Mouse (Mus musculus) hindlimb bud, embryonic 11.5 days (tissue): ENCODE measurements at regions not wholly inside any gene's neighbourhood (a gene's known extent, or its start where the extent isn't known, plus 50 kb on each side); places are given as distances from the start of the nearest gene placed in this dataset.

ENCODE experiments used
- DNase-seq: peaks from one replicate; pipeline ENCODE4 v3.0.0-alpha.2; 2012; ENCODE audit warnings: low read depth, low spot score; ENCODE audit errors: extremely low spot score

DNA sequence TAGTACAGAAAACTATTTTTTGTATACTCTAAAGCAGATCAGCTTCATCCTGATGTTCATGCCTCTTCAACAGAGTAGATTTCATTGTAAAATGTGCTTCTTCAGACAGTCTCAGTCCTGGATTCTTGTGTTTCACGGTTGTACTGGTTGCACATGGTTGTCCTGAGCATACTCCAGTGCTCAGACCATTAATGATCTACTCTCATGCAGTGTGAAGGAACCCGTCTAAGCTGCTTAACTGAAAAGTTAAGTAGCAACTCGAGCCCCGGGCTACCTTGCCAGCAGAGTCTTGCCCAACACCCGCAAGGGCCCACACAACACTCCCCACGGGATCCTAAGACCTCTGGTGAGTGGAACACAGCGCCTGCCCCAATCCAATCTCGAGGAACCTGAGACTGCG is 380.3 kb upstream of the Fbxo33 start:
- DNase-seq = no peak

DNA sequence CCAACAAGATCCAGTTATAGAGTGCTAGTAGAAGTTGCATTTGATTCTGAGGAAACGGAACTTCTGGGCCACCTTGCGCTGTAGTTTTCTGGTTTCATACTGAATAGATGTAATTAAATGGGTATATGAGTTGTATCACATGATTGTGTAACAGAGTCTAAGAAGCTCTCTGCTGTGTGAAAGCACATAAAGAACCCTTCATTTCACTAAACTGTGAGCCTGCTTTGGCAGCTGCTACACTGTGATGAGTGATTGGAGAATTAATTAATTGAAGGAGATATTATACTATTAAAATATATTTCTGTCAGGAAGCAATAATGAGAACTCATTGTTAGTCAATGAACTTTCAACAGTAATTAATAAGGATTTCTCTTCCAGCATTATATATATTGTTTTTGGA is 369.8 kb upstream of the Fbxo33 start:
- DNase-seq = no peak

DNA sequence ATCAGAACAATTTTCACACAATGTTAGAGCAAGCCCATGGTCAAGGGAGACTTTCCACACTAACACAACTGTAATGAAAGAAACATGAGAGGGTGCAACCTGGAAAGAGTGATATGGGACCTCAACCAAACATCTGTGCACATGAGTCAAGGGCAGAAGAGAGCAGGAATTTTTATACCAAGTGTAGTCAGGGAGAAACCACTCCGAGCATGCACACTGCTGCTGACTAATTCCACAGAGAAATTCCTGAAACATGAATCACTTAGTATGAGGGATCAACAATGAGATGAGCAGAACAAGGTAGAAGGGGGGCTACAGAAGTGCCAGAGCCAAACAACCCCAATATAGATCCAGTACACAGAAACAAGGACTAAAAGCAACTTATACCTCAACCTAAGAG is 363.1 kb upstream of the Fbxo33 start:
- DNase-seq = no peak

DNA sequence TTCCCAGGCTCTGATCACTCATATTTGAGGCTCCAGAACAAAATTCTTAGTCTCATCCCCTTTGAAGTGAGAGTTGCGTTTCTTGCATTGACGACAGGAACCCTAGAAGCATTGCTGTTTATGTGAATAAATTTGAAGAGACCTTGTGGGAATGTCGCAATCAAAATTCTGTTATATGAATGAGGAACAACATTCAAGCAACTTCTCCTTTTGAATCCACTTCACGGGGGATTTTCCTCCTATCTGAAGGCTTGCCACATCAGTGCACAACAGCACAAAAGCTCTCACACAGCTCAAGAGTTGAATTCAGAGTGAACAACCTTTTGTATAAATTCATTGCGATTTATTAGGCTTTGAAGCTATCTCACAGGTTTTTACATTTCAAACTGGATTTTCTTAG is 360.2 kb upstream of the Fbxo33 start:
- no peak for DNase-seq

DNA sequence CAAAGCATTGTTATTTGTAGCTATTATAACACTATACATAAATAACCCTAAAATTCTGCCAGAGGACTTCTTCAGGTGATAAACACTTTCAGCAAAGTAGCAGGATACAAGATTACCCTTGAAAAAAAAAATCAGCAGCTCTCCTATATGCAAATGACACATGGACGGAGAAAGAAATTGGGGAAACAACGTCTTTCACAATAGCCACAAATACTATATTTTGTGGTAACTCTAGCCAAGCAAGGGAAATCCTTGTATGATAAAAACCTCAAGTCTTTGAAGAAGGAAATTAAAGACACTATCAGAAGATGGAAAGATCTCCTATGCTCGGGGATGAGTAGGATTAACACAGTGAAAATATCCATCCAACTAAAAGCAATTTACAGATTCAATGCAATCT is 344.4 kb upstream of the Fbxo33 start:
- DNase-seq = no peak

DNA sequence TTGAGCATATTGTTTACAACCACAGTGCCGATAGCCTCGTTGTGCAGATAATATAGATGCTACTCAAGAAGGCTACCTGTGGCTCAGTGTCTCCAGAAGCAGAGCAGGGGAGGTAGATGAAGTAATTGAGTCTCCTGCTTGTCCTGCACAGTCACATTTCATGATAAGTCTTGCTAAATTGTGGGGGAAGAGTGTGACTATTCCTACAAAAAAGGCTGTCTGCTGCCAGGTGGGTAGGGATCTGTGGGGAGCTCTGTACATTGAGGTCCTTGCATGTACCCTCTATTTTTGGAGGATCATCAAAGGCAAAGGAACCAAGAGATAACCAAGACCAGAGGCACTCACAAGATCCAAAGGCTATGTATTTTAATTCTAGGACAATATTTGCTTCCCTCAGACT is 320.3 kb upstream of the Fbxo33 start:
- no peak for DNase-seq

DNA sequence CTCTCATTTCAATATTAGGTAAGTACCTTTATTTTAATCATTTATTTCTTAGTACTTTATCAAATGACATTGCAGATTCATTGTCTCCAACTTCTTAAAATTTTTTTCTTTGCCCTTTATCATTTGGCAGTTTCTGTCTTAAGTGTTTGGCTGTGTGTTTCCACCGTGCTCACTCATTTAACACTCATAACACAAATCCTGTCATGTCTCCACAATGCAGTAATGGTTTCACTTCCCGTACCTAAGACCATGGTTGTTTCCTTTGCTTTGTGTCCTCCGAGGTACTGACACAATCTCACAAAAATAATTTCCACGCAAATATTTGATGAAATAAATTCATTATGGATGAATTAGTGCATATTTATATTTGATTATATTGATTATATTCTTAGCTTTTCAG is 311.0 kb upstream of the Fbxo33 start:
- DNase-seq = no peak

DNA sequence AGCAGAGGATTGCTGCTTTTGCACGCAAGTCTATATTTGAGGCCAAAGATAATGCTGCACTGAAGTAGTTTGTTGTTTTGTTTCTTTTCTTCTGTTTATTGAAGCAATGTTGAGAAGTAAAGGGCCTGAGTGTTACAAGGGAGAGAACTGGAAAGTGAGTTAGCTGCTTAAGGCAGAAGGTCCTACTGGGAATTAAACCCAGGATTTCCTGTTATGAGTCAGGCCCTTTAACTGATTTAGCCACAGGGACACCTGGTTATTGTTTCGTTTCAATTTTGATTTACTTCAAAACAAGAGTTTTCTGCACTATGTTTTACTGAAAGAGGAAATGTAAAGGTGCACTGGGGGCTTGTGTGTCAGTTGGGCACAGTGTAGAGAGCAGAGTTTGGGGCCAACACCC is 303.8 kb upstream of the Fbxo33 start:
- no peak for DNase-seq

DNA sequence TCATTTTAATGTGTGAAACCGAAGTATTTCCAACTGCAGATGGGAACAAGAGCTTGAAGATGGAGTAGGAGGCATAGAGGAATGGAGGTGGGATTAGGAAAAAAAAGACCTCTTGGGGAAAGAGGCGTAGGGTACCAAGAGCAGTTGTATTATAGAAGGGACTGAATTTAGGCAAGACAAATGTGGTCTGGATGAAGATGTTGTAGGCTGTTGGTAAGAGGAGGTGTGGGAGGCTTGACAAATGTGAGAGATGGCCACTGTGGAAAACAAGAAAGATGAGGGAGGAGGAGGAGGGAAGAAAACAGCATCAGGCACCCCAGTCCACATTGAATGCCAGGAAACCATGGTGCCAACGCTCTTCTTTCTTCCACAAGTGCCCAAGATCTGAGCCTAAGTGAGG is 302.4 kb upstream of the Fbxo33 start:
- DNase-seq = no peak

DNA sequence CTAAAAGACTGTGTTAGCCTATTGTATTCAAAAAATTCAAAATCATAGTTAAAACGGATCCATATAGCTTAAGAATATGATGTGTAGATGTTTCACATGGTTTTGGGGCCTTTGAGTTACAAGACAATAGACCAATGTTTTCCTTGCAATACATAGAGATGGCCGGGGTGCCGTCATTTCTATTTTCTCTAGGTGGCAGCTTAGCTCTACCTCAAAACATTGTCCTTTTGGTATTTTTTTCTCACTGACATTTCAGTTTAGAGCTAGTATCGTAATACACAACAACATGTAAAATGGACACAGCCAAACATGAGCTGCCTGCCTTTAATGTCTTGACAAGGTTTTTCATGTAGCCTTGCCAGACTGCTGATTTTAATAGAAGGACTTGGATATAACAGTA is 290.3 kb upstream of the Fbxo33 start:
- no peak for DNase-seq

DNA sequence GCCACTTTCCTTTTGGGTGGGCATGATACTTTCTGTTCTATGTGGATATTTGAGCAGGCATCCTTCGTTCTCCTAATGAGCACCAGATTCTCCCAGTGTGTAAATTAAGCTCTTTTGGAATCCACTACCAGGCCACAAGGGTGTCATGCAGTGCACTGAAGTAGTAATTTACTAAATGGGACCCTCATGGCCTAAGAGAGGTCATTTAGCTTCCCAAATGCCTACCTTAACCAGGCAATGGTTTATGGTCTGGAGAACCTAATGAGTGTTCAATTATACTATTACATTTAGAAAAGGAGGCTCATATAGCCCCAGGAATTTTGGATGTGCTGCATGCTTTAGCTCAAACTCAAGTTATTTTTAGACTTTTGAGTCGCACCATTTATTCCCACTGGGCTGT is 289.6 kb upstream of the Fbxo33 start:
- DNase-seq = peak; percentile 5

DNA sequence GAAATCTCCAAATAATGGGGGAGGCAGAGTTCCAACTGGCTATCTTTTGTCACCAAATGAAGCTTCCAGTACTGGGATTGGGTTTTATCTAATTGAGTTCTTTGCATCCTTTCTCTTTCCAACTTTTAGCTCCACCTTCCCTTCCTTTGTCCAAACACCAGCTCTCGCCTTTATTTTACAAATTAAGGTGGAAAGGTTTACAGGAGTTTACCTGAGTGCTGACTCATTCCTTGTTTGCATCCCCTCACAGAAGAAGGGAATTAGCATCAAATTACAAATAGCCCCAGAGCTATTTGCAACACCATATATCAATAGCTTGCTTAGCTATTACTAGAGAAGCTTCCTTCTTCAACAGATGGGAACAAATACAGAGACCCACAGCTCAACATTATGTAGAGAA is 287.9 kb upstream of the Fbxo33 start:
- no peak for DNase-seq

DNA sequence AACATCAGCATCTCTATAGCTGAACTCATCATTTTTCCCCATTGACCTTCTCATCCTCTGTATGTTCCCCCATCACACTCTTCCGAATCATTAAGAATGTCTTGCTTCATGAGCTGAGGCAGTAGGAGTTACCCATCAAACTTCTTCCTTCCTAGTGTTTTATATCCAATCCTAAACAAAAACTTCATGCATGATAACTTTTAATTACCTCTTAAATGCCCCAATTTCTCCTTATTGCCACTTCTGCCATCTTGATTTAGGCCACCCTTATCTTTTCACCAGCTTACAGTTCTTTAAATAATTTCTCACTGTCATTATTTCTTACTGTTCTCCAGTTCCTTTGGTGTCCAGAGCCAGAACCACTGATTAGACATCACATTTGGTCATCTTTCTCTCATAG is 277.9 kb upstream of the Fbxo33 start:
- no peak for DNase-seq

DNA sequence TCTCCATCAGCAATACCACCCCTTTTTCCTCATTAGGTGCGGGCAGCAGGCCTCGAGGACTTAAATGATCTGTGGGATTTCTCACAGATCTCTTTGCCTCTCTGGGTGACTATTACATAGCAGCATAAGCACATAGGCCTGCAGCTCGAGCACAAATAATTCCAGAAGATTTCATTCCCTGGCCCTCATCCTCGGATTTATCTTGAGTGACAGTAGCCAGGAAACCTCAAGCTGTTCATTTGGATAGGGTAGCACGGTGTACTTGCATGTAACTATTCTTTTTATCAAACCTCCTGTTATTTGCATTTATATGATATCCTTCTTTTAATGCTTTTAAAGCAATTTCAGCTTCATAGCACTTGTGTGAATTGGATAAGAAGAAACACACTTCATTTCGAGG is 268.5 kb upstream of the Fbxo33 start:
- no peak for DNase-seq

DNA sequence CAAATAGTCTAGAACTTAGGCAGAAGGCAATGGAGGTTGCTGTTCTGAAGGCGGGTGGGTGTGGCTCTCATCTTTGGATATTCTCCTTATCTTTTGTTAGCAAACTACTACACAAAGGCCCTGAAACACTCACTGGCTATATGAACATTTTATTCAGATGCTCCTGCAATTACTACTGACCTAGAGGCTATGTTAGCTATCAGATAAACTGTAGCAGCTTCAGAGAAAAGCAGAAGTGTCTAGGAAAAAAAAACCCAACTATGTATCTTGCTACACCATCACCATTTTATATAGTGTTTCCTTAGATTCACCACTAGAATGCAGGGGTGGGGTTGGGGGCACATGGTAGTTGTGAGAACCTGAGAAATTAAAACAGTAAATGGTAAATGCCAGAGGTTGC is 268.0 kb upstream of the Fbxo33 start:
- DNase-seq = no peak

DNA sequence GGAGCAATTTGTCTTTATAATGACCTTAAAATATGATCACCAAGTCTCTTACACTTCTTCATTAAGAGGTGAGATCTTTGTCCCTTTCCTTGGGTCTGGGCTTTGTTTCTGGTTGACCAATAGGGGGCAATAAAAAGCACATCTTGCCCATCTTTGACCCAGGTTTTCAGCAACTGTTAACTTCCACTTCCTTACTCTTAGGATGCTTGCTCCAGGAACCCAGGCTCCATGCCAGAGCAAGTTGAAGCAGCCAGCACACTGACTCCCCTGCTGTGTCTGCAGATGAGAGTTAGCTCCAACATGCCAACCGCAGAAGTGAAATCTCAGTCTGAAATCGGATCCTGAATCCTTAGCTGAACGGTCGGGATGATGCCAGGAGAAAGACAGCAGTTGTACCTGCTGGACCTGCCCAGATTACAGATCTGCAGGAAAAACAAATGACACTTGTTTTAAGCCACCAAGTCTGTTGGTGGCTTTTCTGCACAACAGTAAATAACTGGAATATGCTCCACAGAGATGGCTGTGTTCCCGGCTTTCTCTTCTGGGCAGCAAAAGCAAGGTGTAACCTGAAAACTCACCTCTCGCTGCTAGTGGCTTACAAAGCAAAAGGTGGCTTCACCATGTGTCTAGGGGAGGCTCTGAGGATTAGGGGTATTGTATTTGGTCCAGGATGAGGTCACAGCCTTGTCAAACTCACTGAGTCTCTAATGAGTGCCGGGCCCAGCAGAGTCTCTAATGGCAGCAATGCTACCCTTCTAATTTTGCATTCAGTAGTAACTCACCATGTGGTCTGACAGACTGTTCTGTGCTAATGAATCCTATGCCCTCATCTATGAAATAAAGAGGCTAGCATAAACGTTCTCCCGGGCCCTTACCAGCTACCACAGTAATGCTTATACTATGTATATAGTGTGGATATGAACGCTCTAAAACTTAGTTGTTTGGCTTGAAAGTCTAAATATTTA is 241.8 kb upstream of the Fbxo33 start:
- no peak for DNase-seq

DNA sequence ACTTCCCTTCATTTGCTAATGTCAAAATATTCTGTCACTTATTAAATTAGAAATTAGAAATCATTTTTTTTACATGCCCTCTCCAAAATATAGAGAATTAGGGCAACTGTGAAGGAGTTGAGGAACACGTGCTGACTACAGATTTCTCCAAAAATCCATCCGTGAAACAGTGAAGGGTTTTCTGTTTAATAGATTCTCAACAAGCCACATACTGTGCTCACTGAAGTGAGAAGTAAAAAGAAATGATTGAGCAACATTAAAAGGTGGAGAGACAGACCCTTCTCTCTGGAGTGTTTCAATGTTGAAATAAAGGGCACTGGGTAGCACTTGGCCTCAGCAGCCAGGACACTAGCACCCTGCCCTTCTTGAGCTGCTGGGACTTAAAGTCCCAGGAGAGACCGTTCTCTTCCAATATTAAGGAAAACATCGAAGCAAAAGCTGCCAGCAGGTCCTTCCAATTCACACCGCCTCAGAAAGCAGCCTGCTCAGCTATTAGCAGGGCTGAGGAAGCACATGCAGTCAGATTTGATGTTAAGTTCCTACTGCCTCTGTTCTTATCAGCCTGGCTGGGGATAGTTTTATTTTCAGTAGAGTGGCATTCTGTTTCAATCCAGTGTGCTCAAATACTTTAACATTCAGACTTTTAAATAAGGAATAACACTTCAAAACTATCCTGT is 236.8 kb upstream of the Fbxo33 start:
- DNase-seq = no peak

DNA sequence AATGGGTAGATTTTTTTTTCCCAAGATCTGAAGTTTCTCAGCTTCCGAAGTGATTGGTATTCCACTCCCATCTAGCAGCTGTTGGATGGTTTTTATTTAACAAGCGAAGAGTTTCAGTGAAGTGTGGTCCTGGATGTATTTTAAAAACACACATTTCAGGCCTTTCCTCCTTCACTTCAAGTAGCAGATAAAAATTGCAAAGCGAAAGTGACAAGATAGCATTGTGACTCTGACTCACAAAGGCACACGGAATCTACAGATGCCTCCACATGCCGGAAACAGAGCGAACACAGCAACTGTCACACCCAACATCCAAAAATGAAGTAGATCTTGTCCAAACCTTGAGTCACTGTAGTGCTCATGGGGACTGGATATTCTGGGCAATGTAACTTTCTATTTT is 195.5 kb upstream of the Fbxo33 start:
- no peak for DNase-seq

DNA sequence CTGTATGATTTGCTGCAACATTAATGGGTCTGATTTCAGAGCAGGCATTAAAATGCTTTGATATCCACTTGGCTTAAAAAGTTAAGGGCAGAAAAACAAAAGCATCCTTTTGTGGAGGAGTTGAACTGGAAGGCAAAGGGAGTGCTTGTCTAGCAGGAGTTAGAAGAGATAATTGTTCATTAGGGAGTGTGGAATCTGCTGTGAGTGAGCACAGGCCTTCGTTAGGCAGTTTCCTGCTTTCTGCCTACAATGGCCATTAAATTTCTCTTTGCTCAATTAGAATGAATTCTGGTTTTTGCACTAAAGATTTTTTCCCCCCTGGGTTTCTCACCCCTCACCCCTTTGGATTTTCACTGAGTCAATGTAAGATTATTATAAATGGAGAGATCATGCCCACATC is 192.0 kb upstream of the Fbxo33 start:
- no peak for DNase-seq

DNA sequence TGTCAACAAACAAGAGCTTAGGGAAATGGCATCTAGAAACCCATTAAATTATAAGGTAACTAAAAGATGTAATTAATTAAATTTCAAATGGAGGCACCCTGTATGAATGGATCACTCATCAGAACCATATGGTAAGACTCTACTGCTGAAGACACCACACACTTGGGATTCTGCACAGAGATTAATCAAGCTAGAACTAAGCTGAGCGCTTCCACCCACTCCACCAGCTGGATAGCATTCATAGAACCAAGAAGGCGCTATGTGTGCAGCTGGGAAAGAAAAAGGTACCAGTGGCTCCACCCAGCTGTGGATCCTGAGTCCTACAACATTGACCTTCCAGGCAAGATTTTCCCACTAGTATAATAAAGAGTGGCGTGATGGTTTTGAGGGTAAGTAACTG is 171.6 kb upstream of the Fbxo33 start:
- DNase-seq = no peak

DNA sequence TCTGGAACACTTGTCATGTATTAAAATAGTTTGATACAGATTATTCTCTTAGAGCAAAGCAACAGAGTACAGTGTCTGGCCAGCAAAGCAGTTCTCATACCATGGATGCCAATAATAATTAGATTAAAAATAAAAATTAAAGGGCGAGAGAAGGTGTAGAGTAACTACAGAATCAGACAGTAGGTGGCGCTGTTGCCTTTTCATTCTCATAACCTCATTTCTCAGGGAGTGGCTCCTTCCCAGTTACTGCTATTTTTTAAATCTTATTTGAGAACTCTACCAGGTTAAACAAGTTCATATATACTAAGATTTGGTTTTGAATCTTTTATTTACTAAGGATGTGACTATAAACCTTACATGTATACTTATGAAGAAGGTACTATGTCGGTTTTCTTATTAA is 163.3 kb upstream of the Fbxo33 start:
- DNase-seq = peak; percentile 56

DNA sequence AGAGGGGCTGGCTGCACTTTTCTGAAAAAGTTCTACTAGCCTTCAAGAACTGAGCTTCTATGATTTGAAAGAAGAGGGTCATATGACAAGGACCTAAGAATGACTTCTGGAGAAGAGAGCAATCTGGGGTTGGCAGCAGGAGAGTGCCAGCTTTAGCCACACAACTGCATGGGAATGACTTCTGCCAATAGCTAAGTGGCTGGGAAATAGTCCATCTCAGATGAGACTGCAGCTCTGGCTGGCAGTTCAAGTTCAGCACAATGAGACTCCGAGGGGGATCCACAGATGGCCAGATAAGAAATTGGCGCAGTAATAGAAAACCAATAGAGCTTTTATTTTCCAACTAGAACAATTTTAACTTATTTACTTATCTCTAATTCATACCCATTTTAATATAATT is 122.1 kb upstream of the Fbxo33 start:
- DNase-seq = no peak

DNA sequence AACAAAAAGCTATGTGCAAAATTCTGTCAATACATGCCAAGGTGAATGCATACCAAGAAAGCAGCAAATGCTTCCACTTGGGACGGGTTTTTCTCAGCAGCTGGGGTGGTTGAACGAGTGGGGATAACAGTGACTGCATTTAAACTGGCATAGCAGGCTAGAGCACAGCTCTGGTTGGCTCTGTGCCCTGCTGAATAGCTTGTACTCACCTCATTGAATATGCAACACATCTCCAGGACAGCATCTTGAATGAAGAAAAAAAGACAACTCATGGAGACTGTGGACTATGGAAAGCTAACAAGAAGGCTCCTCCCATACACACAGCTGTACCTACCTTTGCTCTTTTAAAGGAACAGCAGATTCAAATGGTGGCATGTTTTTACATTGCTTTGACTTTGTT is 111.2 kb upstream of the Fbxo33 start:
- DNase-seq = no peak
